Mouse (Mus musculus) brain, adult 2 months (tissue): ENCODE results near the gene Wfs1.
"Not testable (repeated sequence)": the region's sequence is repeated elsewhere in the genome, so short reads cannot be mapped to it uniquely, and the experiment has no call there.

Experiments used
- DNase-seq: peaks from one replicate; pipeline ENCODE4 v3.0.0; 2011; ENCODE audit warnings: low read depth, low spot score

The Wfs1 gene

GRCm38 (mm10) chr5:36988781-36989624 is at the start of gene Wfs1:
Gene Wfs1 (minus strand): TSS chr5:36989205.
- peak; percentile 99 for DNase-seq

GRCm38 (mm10) chr5:37036884-37037283 is 47.9 kb upstream of the Wfs1 start:
- DNase-seq, result no peak

- DNase-seq, result no peak
These were observed 46.9 kb upstream of the Wfs1 start for GRCm38 (mm10) chr5:37035896-37036295.

- DNase-seq, result peak; percentile 34
These were observed 46.2 kb upstream of the Wfs1 start for GRCm38 (mm10) chr5:37035192-37035591.

- peak; percentile 70 for DNase-seq
These were observed 41.7 kb upstream of the Wfs1 start for GRCm38 (mm10) chr5:37030753-37031152.

GRCm38 (mm10) chr5:37029326-37029905 is 40.4 kb upstream of the Wfs1 start:
- peak; percentile 65 for DNase-seq

- peak; percentile 82 for DNase-seq
These were observed 39.7 kb upstream of the Wfs1 start for GRCm38 (mm10) chr5:37028486-37029311.

- peak; percentile 89 for DNase-seq
These were observed 39.1 kb upstream of the Wfs1 start for GRCm38 (mm10) chr5:37028104-37028485.

- no peak for DNase-seq
These were observed 38.7 kb upstream of the Wfs1 start for GRCm38 (mm10) chr5:37027701-37028100.

GRCm38 (mm10) chr5:37017222-37017621 is 28.2 kb upstream of the Wfs1 start:
- no peak for DNase-seq

GRCm38 (mm10) chr5:37015612-37016310 is 26.8 kb upstream of the Wfs1 start:
- DNase-seq, result peak; percentile 71

GRCm38 (mm10) chr5:37010666-37011317 is 21.8 kb upstream of the Wfs1 start:
- peak; percentile 88 for DNase-seq

- DNase-seq, result not testable (repeated sequence)
These were observed 20.8 kb upstream of the Wfs1 start for GRCm38 (mm10) chr5:37009761-37010160.

GRCm38 (mm10) chr5:37002001-37002400 is 13.0 kb upstream of the Wfs1 start:
- peak; percentile 81 for DNase-seq

GRCm38 (mm10) chr5:37001002-37001401 is 12.0 kb upstream of the Wfs1 start:
- DNase-seq, result no peak

GRCm38 (mm10) chr5:36997996-36998395 is 9.0 kb upstream of the Wfs1 start:
- DNase-seq, result peak; percentile 79

- peak; percentile 79 for DNase-seq
These were observed 7.4 kb upstream of the Wfs1 start for GRCm38 (mm10) chr5:36996410-36996809.

GRCm38 (mm10) chr5:36990631-36991350 is 1.8 kb upstream of the Wfs1 start:
- DNase-seq, result peak; percentile 44

GRCm38 (mm10) chr5:36990196-36990595 is 1.2 kb upstream of the Wfs1 start:
- DNase-seq, result no peak

GRCm38 (mm10) chr5:36989625-36989977 is 596 bp upstream of the Wfs1 start:
- DNase-seq, result no peak
